Mouse (Mus musculus) heart, adult 8-10 months (tissue): Measurements from ENCODE around the gene Tas2r138. TPM values are rescaled to one million over a fixed set of nuclear protein-coding genes. Genes with fewer than 3 reads are reported as not detected.
"Not testable (repeated sequence)": the region's sequence is repeated elsewhere in the genome, so short reads cannot be mapped to it uniquely, and the experiment has no call there.

ENCODE experiments used
- DNase-seq: peaks from one replicate; pipeline ENCODE4 v3.0.0; 2022; ENCODE audit warnings: low spot score
- total RNA-seq, 4 experiments: library from RNA; stranded (reverse); gene quantifications; 2 replicates each; pipeline ENCODE4 v1.2.4; 2022

The Tas2r138 gene
- total RNA-seq: not detected

DNA sequence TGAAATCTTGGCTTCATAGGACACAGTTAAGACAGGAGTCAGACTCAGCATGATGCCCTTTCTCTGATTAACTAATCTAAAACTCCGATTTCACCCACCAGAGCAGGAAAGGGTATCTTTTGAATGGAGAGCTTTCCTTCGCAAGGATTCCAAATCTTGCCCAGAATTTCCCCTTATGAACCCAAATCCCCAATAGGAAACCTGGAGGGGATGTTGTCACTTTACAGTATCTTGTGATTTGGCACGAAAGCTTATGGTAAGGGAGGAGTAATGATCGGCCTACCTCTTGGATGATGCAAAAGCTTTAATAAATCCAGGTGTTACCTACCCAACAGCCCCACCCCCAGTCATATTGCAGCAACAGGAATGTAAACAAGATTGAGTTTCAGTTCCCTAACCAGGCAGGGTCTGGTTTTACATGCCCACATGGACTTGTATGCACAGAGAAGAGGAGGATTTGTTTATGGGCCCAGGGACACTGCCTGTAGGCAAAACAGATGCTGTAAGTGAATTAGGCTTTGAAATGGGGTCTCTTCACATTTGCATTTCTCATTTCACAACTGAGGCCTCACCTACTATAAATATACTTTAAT lies at the start of gene Tas2r138:
TSS of gene Tas2r138 (minus strand) at position 51 of the 593 bp plus-strand sequence.
- DNase-seq: no peak

DNA sequence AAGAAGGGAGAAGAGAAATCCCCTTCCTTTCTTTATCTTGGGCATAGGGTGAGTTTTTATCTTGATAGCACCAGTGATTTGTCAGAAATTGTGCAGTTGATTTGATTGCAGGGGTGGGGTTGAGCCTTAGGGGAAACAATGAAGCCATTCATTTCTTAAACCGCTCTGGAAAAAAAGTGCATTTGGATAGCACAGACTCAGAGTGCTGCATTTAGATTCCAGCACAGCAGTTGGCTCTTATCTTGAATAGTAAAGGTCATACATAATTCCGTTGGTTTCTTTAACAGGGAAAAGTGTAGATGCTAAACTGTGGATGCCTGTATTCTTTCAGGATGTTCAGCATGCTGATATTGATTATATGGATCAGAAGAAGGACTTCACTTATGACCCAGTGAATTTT lies 47.8 kb upstream of the Tas2r138 start:
- no peak for DNase-seq

DNA sequence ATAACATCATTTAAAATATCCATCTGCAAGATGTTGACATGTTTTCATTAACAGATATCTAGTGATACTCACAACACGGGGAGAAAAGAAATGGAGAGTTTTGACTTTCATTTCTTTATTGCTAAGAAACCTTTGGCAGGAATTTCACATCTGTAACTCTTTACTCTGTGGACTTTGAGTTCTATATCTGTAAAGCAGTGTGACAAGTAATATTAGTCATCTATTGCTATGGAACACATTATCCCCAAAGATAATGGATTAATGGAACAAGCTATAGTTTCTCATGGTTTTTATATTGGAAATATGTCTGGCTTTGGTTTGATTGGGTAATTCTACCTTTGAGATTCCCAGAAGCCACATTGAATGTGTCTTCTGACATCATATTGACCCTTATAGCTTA lies 37.8 kb upstream of the Tas2r138 start:
- no peak for DNase-seq

DNA sequence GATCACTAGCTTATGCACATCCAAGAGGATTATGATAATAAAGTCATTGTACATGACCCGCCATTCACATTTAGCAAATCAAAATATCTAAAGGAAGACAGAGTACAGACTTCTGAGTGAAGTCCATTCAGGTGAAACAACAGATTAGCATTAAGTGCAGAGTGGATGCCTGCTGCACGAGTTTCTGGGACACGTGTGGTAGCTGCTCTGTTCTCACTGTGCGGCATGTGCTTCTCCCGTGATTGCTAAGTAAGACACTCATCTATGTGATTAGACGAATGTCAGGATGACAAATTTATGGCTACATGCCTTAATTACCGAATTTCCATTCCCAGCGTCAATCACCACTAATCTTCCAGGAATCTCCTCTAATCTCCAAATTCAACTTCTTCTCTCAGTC lies 32.6 kb upstream of the Tas2r138 start:
- no peak for DNase-seq

DNA sequence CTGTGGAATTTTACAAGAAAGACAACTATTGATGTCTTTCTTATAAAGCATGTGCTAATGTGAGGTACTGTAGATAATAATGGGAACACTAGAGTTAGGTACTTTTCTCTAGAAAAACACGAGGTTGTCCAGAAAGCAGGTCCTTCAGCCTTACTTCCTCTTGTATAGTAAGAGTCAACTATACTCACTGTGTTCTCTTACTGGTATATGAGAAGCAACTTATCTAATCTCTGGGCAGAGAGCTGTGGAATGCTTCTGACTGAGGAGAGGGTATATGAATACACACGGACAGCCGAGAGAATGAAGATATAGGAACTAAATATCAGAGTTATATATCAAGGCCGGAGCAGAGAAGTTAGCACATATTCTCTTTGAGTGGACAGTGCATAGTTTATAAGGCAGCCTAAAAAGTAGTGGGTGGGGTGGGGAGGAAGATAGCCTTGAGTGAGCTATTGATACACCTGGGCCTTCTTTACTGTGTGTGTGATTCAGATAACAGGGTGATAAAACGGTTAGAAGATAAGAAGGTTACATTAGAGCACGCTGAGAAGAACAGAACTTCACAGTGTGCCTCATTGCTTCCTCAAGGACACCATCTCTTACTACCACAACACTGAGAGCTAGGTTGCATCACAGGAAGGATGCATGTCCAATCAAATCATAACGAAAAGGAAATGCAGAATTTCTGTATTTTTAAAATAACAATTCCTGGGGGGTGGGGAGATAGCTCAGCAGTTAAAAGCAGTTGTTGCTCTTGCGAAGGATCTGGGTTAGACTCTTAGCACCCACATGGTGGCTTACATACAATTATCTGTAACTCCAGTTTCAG lies 27.8 kb upstream of the Tas2r138 start:
- no peak for DNase-seq

DNA sequence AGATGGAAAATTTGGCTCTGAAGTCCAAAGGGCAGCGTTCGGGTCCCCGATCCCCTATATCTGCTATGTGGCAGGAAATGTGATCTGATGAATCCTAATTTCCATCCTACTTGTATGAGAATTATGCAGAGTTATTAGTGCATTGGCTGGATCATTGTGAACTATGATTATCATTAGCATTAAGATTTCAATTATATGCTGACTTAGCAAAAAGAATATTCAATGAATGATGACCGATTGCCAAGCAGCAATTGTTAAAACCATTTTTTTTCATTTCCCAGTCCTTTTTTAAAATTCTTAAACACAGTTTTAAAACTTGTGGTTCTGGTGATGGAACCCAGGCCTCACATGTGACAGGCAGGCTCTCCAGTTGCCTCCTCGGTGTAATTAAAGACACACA lies 24.6 kb upstream of the Tas2r138 start:
- no peak for DNase-seq

DNA sequence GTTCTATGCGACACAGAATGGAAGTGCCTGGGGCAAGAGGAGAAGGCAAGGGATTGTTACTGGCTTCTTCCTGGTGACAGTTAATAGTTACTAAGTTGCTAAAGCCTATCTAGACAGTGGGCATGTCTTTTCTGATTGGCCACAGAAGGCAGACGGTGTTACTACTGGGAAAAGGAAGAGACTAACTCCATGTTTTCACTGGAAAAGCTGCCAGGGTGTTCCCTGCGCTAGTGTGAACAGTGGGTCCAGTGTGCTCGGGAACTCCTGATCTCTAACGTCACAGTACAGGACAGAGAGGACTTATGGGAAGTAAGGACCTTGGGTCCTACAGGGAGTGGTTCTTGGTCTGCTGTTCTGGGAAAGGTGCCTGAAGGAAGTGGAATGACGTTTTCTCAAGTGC lies 22.4 kb upstream of the Tas2r138 start:
- no peak for DNase-seq

DNA sequence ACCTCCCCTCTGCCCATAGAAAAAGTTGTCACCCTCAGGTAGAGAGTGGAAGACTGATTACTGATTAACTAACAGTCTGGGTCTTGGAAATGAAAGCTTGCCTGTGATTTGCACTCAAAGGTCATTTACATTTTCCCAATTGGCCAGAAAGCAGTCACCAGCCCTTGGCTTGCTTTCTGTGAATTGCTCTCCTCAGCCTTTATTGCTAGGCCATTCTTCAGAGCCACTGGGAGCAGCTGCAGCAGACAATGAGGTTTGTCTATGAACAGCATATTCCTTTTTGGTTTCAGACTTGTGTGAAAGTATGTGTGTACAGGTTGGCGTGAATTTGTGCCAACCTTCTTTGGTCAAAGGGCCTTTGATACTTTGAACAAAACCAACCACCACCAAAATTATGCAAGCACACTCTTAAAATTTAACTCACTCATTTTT lies 21.5 kb upstream of the Tas2r138 start:
- DNase-seq: no peak

DNA sequence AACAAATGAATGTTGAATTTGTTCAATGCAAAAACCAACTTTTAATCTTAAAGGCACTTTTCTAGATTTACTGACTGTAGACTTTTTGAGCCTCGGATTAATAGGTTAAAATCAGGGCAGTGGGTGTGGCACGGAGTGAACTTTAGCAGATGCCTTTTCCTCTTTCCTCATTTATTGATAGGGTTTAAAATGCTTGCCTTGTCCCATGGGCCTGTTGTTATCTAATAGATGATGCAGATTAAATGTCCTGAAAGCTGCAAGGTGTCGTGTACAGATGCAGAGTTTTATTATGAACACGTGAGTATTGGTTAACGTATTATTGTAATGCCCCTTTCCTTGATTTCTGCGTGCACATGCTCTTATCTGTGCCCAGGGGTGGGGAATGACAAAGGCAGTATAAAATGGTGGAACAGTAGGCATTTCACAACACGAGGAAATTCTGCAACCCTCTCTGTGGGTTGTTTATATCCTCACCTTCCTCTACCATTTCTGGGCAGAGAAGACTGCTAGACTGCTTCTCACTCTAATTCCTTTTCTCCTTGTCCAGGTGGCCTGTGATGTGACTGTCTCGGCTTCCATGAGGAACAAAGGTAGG lies 15.4 kb upstream of the Tas2r138 start, which contains the start of gene Mgam:
TSS of gene Mgam (plus strand) at position 426 of the 595 bp plus-strand sequence.
- no peak for DNase-seq

DNA sequence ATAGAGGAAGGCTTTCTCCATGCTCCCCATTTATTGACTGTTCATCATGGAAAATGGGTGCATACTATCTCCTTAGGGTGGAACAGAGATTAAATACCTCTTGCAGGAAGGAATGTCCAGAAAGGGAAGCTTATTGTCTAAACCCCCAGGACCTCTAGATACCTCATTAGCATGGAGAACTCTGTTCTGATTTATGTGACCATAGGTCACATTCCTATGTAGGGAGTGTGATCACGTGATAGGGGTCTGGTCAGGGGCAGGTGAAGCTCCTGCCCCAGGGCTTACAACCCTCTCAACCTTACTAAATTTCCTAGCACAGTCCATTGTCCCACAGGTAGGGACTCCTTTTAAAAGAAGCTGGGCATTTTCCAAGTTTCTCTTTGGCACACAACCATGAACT lies 13.0 kb upstream of the Tas2r138 start:
- no peak for DNase-seq

DNA sequence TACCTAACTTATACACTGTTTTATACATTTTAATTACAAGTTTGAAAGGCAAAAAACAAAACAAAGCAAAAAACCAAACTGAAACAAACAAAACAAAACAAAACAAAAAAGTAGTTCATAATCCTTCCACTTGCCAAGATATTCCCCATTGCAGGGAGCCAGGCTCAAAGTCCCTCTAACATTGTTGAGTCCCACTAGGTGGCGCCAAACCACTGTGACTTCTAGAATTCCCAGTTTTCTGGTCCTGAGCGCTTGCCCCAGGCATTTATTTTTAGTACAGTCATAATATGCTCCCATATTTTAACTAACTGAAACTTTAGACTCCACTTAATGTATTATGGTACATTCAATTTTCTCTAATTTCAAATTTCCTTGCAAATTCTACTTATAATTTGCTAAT lies 4.9 kb upstream of the Tas2r138 start:
- DNase-seq: peak; percentile 47

DNA sequence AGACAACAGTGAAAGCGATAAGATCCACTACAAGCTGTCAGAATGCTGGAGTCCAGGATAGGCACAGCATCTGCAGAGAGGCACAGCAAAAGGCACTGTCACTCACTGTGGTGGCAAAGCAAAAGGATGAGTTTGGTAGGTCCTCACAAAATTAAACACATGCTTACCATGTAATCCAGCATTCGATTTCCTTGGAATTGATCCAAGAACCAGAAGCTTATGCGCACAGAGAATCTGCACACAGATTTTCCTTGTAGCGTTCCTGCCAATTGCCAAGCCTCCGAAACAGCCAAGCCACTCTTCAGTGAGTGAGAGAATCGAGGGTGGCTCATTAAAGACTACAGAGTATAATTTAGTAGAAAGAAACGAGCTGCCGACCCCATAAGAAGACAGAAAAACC lies 2.9 kb downstream of the Tas2r138 start:
- DNase-seq: no peak

DNA sequence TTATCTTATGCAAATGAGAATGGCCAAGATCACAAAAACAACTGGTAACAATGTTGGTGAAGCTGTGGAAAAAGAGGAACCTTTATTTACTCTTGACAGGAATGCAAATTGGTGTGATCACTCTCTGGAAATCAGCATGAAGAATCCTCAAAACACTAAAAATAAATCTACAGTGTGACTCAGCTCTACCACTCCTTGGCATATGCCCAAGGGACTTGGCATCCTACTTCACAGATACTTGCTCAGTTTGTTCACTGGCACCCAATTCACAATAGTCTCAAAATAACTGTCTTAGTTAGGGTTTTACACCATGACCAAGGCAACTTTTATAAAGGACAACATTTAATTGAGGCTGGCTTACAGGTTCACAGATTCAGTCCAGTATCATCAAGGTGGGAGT lies 5.7 kb downstream of the Tas2r138 start:
- peak; percentile 27 for DNase-seq

DNA sequence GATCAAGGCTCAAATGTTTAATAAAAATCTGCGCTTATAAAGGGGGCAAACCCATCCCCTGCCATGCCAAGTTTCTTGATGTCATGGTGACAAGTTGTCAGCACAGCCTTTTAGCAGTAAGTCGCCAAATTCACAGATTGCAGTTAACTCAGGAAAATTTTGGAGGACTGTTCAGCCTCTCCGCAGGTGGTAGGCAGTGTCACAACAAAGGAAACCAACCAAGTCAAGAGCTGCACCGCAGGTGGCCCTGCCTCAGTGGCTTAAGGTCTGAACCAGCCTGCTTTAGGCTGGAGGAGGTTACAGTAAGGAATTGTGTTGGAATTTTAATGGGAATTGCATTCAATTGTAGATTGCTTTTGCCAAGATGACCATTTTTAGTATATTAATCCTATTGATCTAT lies 14.6 kb downstream of the Tas2r138 start:
- DNase-seq: not testable (repeated sequence)

DNA sequence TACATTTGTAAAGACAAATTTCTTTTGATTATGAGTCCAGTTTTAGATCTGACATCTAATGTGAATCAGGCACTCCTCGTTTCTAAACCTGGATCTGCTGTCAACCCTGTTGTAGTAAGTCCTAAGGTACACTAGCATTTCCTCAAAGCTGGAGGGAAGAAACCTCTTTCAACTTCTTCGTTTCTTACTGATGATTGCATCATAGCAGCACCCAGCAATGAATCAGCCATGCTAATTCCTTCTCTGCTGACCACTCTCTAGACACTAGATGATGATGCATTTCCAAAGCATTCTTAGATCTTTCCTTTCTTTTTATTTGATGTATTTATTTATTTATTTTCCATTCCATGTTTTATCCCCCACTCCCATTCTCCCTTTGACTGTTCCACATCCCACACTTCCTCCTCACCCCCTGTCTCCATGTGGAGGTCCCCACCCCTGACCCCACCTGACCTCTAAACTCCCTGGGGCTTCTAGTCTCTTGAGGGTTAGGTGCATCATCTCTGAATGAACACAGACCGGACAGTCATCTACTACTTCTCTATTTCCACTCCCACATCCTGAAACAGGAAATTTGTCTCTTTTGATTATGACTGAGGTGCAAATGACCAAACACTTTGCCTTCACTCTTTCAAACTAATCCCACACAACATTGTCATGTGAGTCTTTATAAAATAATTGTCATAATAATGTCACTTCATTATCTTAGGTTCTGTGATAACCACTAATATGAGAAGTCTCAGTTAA lies 18.1 kb downstream of the Tas2r138 start:
- no peak for DNase-seq

DNA sequence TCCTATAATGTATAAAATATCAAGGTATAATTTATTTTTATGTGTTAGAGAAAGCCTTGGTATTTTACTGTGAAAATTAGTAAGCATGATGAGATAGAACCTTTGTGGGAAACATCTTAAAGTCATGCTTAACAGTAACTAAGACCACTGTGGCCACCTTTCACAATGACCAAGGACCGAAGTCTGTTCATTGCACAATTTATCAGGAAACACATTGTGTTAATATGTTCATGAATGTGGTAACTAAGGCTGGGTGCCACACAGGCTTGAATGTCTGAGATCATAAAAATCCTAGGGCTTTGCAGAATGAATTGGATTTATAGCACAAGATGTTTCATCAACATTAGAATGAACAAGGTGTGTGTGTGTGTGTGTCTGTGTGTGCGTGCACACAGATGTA lies 24.8 kb downstream of the Tas2r138 start:
- no peak for DNase-seq

DNA sequence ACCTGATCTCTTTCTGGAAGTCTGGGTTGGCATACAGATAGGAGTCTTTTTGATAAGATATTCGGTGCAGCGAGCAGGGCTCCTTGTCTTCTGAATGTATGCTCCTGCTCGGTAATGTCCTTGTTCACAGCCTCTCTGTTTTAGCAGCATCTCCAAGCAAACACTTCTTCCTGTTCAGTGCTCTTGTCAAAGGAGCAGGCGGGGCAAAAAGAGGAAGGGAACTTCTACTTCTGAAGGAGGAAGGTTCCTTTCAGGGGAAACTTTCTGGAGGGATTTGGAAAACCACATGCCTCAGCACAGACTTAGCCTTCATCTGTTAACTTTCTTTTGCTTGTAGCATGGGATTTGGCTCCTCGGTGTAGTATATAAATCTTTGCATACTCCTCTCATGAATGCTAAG lies 27.5 kb downstream of the Tas2r138 start, which contains the start of gene Clec5a:
TSS of gene Clec5a (minus strand) at position 177 of the 400 bp plus-strand sequence.
- DNase-seq: no peak

DNA sequence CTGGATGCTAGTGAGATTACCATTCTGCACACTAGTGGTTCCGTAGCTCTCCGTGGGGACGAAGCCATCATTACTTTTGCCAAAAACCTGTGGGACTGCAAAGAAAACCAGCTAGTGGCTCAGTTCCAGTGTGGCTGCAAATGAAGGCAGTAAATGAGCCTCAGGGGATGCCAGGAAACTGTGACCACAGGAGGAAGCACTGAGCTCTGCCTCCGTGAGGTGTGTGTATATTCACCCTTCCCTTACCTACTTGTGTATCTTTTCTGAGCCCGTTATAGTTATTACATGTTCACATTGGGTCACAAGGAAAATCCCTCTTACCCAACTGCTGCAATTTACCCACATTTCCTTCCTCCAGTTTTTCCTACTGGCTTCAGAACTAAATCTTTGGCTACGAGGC lies 28.8 kb downstream of the Tas2r138 start:
- DNase-seq: no peak

DNA sequence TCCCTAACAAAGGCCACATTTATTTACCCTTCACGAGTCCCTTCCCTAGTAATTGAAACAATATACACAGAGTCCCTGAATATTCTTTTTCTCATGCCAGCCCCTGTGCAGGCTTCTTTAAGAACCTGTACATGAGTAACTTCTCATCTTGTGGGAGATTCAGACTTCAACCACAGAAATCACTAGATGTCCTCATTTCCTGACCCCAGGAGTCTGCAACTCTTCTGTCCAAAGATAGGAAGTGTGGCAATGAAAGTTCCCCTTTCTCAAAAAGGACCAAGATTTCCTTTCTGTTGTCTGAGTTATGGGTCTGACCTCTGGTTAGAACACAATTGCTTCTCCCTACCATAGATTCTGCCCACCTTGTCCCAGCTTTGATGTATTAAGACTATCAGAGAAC lies 36.8 kb downstream of the Tas2r138 start:
- DNase-seq: peak; percentile 22

DNA sequence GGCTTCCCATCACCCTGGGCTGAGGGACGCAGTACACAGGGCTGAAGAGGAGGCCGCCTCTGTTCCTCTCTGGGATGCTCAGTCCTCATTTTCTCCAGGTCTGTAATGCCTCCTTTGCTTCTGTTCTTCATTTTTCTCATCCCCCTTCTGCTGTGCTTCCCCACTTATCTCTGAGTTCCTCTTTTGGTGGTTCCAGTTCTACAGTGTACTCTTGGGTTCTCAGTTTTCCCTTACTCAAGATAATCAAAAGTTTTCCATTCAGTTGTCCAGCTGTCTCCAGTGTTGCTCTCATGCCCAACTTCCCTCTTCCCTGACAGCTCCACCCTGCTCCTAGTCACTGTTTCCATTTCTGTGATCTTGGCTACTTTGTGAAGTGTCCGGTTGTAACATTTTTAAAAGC lies 39.5 kb downstream of the Tas2r138 start:
- peak; percentile 5 for DNase-seq

DNA sequence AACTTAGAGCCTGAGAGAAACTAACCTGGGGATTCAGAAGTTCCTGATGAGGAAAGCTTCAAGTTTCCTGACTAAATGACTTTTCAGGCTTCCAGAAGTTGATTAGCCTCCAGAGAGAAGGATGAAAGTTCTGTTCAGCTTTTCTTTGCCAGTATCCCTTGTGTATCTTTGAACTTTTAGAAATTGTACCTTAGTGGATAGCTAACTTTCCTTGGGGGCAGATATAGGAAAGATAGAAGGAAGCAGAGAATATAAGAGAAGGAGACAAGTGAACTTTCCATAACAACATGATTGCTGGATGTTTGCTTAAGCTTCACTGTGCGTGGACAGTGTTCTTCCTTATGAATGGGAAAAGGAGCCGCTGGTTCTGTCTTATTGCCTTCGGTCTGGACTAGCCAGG lies 43.9 kb downstream of the Tas2r138 start, which contains the start of gene Olfr460:
TSS of gene Olfr460 (plus strand) at position 301 of the 400 bp plus-strand sequence.
- DNase-seq: no peak
